Mouse (Mus musculus) Muller cell, postnatal 12 days (primary cell): ENCODE measurements around the gene Dctn1.

ENCODE experiments used
- DNase-seq: peaks from one replicate; pipeline ENCODE4 v3.0.0-alpha.2; 2015; ENCODE audit errors: inconsistent ontology term

Dctn1 gene

GRCm38 (mm10) chr6:83136291-83136880 is 29.3 kb upstream of the Dctn1 start:
- peak; percentile 22 for DNase-seq

GRCm38 (mm10) chr6:83136881-83137575 is 28.7 kb upstream of the Dctn1 start:
- peak; percentile 84 for DNase-seq

GRCm38 (mm10) chr6:83137576-83137950 is 28.2 kb upstream of the Dctn1 start:
- DNase-seq = peak; percentile 84

- DNase-seq = peak; percentile 56
Measured at GRCm38 (mm10) chr6:83138056-83138455, 27.7 kb upstream of the Dctn1 start.

- no peak for DNase-seq
Measured at GRCm38 (mm10) chr6:83140044-83140443, 25.7 kb upstream of the Dctn1 start.

GRCm38 (mm10) chr6:83141636-83142035 is 24.1 kb upstream of the Dctn1 start:
- DNase-seq = peak; percentile 61

GRCm38 (mm10) chr6:83142211-83142731 is 23.4 kb upstream of the Dctn1 start:
- peak; percentile 54 for DNase-seq

- DNase-seq = no peak
Measured at GRCm38 (mm10) chr6:83142886-83143285, 22.8 kb upstream of the Dctn1 start.

GRCm38 (mm10) chr6:83145209-83145608 is 20.5 kb upstream of the Dctn1 start:
- peak; percentile 70 for DNase-seq

- no peak for DNase-seq
Measured at GRCm38 (mm10) chr6:83145805-83146204, 19.9 kb upstream of the Dctn1 start.

GRCm38 (mm10) chr6:83147280-83147679 is 18.4 kb upstream of the Dctn1 start:
- no peak for DNase-seq

- DNase-seq = no peak
Measured at GRCm38 (mm10) chr6:83151721-83152120, 14.0 kb upstream of the Dctn1 start.

GRCm38 (mm10) chr6:83153038-83153437 is 12.7 kb upstream of the Dctn1 start:
- DNase-seq = no peak

GRCm38 (mm10) chr6:83153485-83153884 is 12.2 kb upstream of the Dctn1 start:
- DNase-seq = no peak

- DNase-seq = no peak
Measured at GRCm38 (mm10) chr6:83155552-83156238, 10.0 kb upstream of the Dctn1 start.

- peak; percentile 75 for DNase-seq
Measured at GRCm38 (mm10) chr6:83156259-83156684, 9.4 kb upstream of the Dctn1 start, which contains the start of the genes Wdr54 and 1700003E16Rik. Gene Wdr54 (minus strand): TSS chr6:83156397. Gene 1700003E16Rik (plus strand): TSS chr6:83156404.

- peak; percentile 35 for DNase-seq
Measured at GRCm38 (mm10) chr6:83159456-83159855, 6.3 kb upstream of the Dctn1 start.

- DNase-seq = no peak
Measured at GRCm38 (mm10) chr6:83161442-83161841, 4.3 kb upstream of the Dctn1 start.

- DNase-seq = peak; percentile 27
Measured at GRCm38 (mm10) chr6:83161921-83162641, 3.6 kb upstream of the Dctn1 start.

- peak; percentile 71 for DNase-seq
Measured at GRCm38 (mm10) chr6:83162701-83163100, 3.0 kb upstream of the Dctn1 start.

- no peak for DNase-seq
Measured at GRCm38 (mm10) chr6:83165026-83165606, 604 bp upstream of the Dctn1 start.
